Mouse (Mus musculus) lung, adult 2 months (tissue): ENCODE data around the gene Fbxo6.
A peak's percentile ranks its signal among the peaks of the same experiment; 100 is the strongest.

Experiments
- CTCF ChIP-seq: fragments of 200-500 bp; IDR thresholded peaks from 2 replicates; pipeline ENCODE4 v1.5.1; 2011; ENCODE audit warnings: mild to moderate bottlenecking, low read length, control low read depth; ENCODE audit not compliant: insufficient read depth
- POLR2A ChIP-seq: fragments of 200-500 bp; IDR thresholded peaks from 2 replicates; pipeline ENCODE4 v1.6.1; 2011; ENCODE audit warnings: low read depth, mild to moderate bottlenecking, control low read depth, low read length, borderline replicate concordance; ENCODE audit errors: extremely low read depth

GRCm38 (mm10) chr4:148115467-148115866 is 36.5 kb downstream of the Fbxo6 start:
- TF ChIP-seq CTCF (peak; percentile 33), POLR2A (no peak)
